Mouse (Mus musculus) kidney, embryonic 14.5 days (tissue): ENCODE measurements around the gene Dmbx1. TPM values are rescaled to one million over a fixed set of nuclear protein-coding genes. Genes with fewer than 3 reads are reported as not detected.

ENCODE experiments used
- ATAC-seq: fragments of 200-750 bp; cut with Nextera tagmentation; 2 replicates; pipeline ENCODE4 v1.8.0; 2017; ENCODE audit warnings: moderate number of reproducible peaks, mild to moderate bottlenecking, moderate TSS enrichment, moderate library complexity; ENCODE audit not compliant: low FRiP score, low TSS enrichment
- H3K27ac ChIP-seq: fragments of 300-500 bp; sonication (generic); 2 replicates; pipeline ENCODE4 v1.5.1; 2014; ENCODE audit warnings: low read depth, mild to moderate bottlenecking, low read length, moderate library complexity, mixed read lengths
- H3K27me3 ChIP-seq: fragments of 300-500 bp; sonication (generic); 2 replicates; pipeline ENCODE4 v1.6.1; 2014; ENCODE audit warnings: mild to moderate bottlenecking, low read length; ENCODE audit not compliant: control insufficient read depth, insufficient read depth
- H3K36me3 ChIP-seq: fragments of 300-500 bp; sonication (generic); 2 replicates; pipeline ENCODE4 v1.6.1; 2014; ENCODE audit warnings: low read length, mixed read lengths; ENCODE audit not compliant: control insufficient read depth, insufficient read depth
- H3K4me1 ChIP-seq: fragments of 300-500 bp; sonication (generic); 2 replicates; pipeline ENCODE4 v1.6.1; 2014; ENCODE audit warnings: low read length, mixed read lengths; ENCODE audit not compliant: control insufficient read depth, insufficient read depth
- H3K4me2 ChIP-seq: fragments of 300-500 bp; sonication (generic); replicated peaks from 2 replicates; pipeline ENCODE4 v1.6.1; 2014; ENCODE audit warnings: low read depth, mild to moderate bottlenecking, low read length
- H3K4me3 ChIP-seq: fragments of 300-500 bp; sonication (generic); 2 replicates; pipeline ENCODE4 v1.5.1; 2014; ENCODE audit warnings: mild to moderate bottlenecking, low read length
- H3K9ac ChIP-seq: fragments of 300-500 bp; sonication (generic); 2 replicates; pipeline ENCODE4 v1.6.1; 2014; ENCODE audit warnings: low read depth, mild to moderate bottlenecking, low read length, moderate library complexity
- H3K9me3 ChIP-seq: fragments of 300-500 bp; sonication (generic); 2 replicates; pipeline ENCODE4 v1.6.1; 2016; ENCODE audit warnings: low read length; ENCODE audit not compliant: control insufficient read depth
- WGBS: fragments of 180-500 bp; shearing (Covaris S2); extraction: QIAGEN DNeasy Blood & Tissue Kit; methylation state at CpG from one replicate; pipeline ENCODE4 v1.1.7; 2014; 5-methylcytosine and 5-hydroxymethylcytosine counted together
- polyA plus RNA-seq: library from polyadenylated mRNA; unstranded; fragments of >200 nt; fragmentation: Nextera tagmentation; extraction: Ambion mirVana; gene quantifications from 2 replicates; pipeline ENCODE4 v1.2.1, GENCODE M21; 2014

Gene Dmbx1
- polyA plus RNA-seq = not detected in 2 replicates

GRCm38 (mm10) chr4:115939295-115940102 lies at the start of gene Dmbx1:
Dmbx1 (minus strand) TSS chr4:115939926.
- Histone ChIP-seq H3K27ac (no peak within 1 kb of the TSS), H3K4me2 (peak within 1 kb of the TSS; percentile 56), H3K36me3 (no peaks in the 10 kb centered on the region), H3K9ac (no peak within 1 kb of the TSS), H3K4me3 (peak within 1 kb of the TSS; percentile 35), H3K9me3 (no peaks in the 10 kb centered on the region), H3K27me3 (peaks cover 99% of the 10 kb centered on the region), H3K4me1 (peaks cover 7% of the 10 kb centered on the region)
- under 1% methylated on average over 69 of the region's 71 CpGs for WGBS
- ATAC-seq = peak; percentile 8

- H3K4me1 ChIP-seq = no peaks in the 10 kb centered on the region
- H3K27ac ChIP-seq = no peak overlapping the region
- H3K4me3 ChIP-seq = no peak overlapping the region
- no peak overlapping the region for H3K9ac ChIP-seq
- no peak for ATAC-seq
- H3K27me3 ChIP-seq = 0 out of 2 replicates have a peak, but pooled peaks cover 4% of the 10 kb centered on the region
- no peak overlapping the region for H3K4me2 ChIP-seq
- no peaks in the 10 kb centered on the region for H3K36me3 ChIP-seq
- H3K9me3 ChIP-seq = peaks cover 5% of the 10 kb centered on the region; the same call in 1 of the 2 replicates
- WGBS = 78% methylated on average over 7 of the region's 7 CpGs
Measured at GRCm38 (mm10) chr4:115989382-115989781, 49.7 kb upstream of the Dmbx1 start.

GRCm38 (mm10) chr4:115987858-115988530 lies 48.3 kb upstream of the Dmbx1 start:
- H3K4me3 ChIP-seq = no peak overlapping the region
- no peak overlapping the region for H3K27ac ChIP-seq
- no peak overlapping the region for H3K4me2 ChIP-seq
- H3K4me1 ChIP-seq = no peaks in the 10 kb centered on the region
- no peak overlapping the region for H3K9ac ChIP-seq
- no peak for ATAC-seq
- peaks cover 5% of the 10 kb centered on the region; the same call in 1 of the 2 replicates for H3K9me3 ChIP-seq
- 77% methylated on average over 5 of the region's 5 CpGs for WGBS
- H3K36me3 ChIP-seq = no peaks in the 10 kb centered on the region
- H3K27me3 ChIP-seq = peaks cover 11% of the 10 kb centered on the region; the same call in 1 of the 2 replicates

- no peak overlapping the region for H3K4me3 ChIP-seq
- H3K4me2 ChIP-seq = no peak overlapping the region
- no peak overlapping the region for H3K9ac ChIP-seq
- 75% methylated on average over 1 of the region's 1 CpGs for WGBS
- H3K9me3 ChIP-seq = peaks cover 5% of the 10 kb centered on the region; the same call in 1 of the 2 replicates
- H3K27ac ChIP-seq = no peak overlapping the region
- H3K4me1 ChIP-seq = no peaks in the 10 kb centered on the region
- ATAC-seq = no peak
- no peaks in the 10 kb centered on the region for H3K36me3 ChIP-seq
- peaks cover 11% of the 10 kb centered on the region; the same call in 1 of the 2 replicates for H3K27me3 ChIP-seq
Measured at GRCm38 (mm10) chr4:115987436-115987835, 47.7 kb upstream of the Dmbx1 start.

GRCm38 (mm10) chr4:115984967-115985366 lies 45.2 kb upstream of the Dmbx1 start:
- WGBS = 40% methylated on average over 8 of the region's 8 CpGs

GRCm38 (mm10) chr4:115984111-115984510 lies 44.4 kb upstream of the Dmbx1 start:
- Histone ChIP-seq H3K9me3 (no peaks in the 10 kb centered on the region), H3K4me2 (peak overlapping the region; percentile 21; the same call in 1 of the 2 replicates), H3K27ac (no peak overlapping the region), H3K27me3 (peaks cover 37% of the 10 kb centered on the region), H3K4me3 (no peak overlapping the region), H3K36me3 (no peaks in the 10 kb centered on the region), H3K9ac (no peak overlapping the region), H3K4me1 (peaks cover 5% of the 10 kb centered on the region; the same call in 1 of the 2 replicates)
- ATAC-seq = peak; percentile 30; the same call in 1 of the 2 replicates
- 2% methylated on average over 13 of the region's 13 CpGs for WGBS

More at GRCm38 (mm10) chr4:115984967-115985366, 45.2 kb upstream of the Dmbx1 start:
- Histone ChIP-seq H3K4me2 (no peak overlapping the region), H3K27me3 (peaks cover 28% of the 10 kb centered on the region), H3K9me3 (no peaks in the 10 kb centered on the region), H3K36me3 (no peaks in the 10 kb centered on the region), H3K27ac (no peak overlapping the region), H3K9ac (no peak overlapping the region), H3K4me1 (no peaks in the 10 kb centered on the region), H3K4me3 (no peak overlapping the region)
- ATAC-seq = no peak

- no peak overlapping the region for H3K4me3 ChIP-seq
- peaks cover 67% of the 10 kb centered on the region for H3K27me3 ChIP-seq
- no peak overlapping the region for H3K4me2 ChIP-seq
- no peaks in the 10 kb centered on the region for H3K36me3 ChIP-seq
- no peaks in the 10 kb centered on the region for H3K9me3 ChIP-seq
- peak; percentile 65; the same call in 1 of the 2 replicates for ATAC-seq
- no peak overlapping the region for H3K9ac ChIP-seq
- peaks cover 7% of the 10 kb centered on the region; the same call in 1 of the 2 replicates for H3K4me1 ChIP-seq
- under 1% methylated on average over 7 of the region's 8 CpGs for WGBS
- no peak overlapping the region for H3K27ac ChIP-seq
Measured at GRCm38 (mm10) chr4:115980676-115981075, 41.0 kb upstream of the Dmbx1 start.

- H3K4me3 ChIP-seq = peak overlapping the region; percentile 29
- H3K4me1 ChIP-seq = peaks cover 7% of the 10 kb centered on the region; the same call in 1 of the 2 replicates
- H3K27ac ChIP-seq = no peak overlapping the region
- peaks cover 77% of the 10 kb centered on the region for H3K27me3 ChIP-seq
- H3K9me3 ChIP-seq = no peaks in the 10 kb centered on the region
- ATAC-seq = no peak
- WGBS = under 1% methylated on average over 39 of the region's 39 CpGs
- no peaks in the 10 kb centered on the region for H3K36me3 ChIP-seq
- peak overlapping the region; percentile 40 for H3K4me2 ChIP-seq
- H3K9ac ChIP-seq = peak overlapping the region; percentile 12; the same call in 1 of the 2 replicates
Measured at GRCm38 (mm10) chr4:115979437-115979836, 39.7 kb upstream of the Dmbx1 start.
